Mouse (Mus musculus) erythroblast, embryonic 14.5 days (primary cell): ENCODE data around the gene Kcp.

Experiments used
- GATA1 ChIP-seq: IDR thresholded peaks from 2 replicates; pipeline ENCODE4 v1.6.1; 2012; ENCODE audit warnings: low read length, inconsistent platforms, mixed read lengths
- TAL1 ChIP-seq: IDR thresholded peaks from 3 replicates; pipeline ENCODE4 v1.6.1; 2012; ENCODE audit warnings: low read length, inconsistent platforms, mixed read lengths

- TF ChIP-seq GATA1 = no peak
- TF ChIP-seq TAL1 = no peak
These were observed at the start of gene Kcp for GRCm38 (mm10) chr6:29507447-29508309.
